Mouse (Mus musculus) MEL-GATA-1-ER (cell line): ENCODE results near the gene Naglu.
A peak's percentile ranks its signal among the peaks of the same experiment; 100 is the strongest.

Experiments
- DNase-seq: peaks from one replicate; pipeline ENCODE4 v3.0.0-alpha.2; 2012; ENCODE audit warnings: low read depth; ENCODE audit errors: extremely low read depth

The Naglu gene

DNA sequence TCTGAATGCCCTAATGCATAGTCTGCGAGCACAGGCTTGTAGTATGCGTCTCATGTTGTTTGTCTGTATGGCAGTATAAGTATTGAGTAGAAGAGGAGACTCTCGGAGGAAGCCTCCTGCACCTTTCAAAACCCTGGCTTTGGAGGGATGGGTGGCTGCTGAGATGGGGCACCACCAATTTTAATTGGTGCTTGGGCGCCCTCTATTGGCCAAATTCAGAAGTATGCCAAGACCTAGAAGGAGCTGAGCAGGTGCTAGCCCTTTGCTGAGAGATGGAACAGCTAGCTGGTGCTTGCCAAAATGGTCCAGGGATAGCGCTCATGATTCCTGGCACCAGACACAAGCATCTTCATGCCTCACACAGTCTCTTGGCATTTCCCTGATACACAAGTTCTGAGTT lies 12.0 kb upstream of the Naglu start:
- no peak for DNase-seq

DNA sequence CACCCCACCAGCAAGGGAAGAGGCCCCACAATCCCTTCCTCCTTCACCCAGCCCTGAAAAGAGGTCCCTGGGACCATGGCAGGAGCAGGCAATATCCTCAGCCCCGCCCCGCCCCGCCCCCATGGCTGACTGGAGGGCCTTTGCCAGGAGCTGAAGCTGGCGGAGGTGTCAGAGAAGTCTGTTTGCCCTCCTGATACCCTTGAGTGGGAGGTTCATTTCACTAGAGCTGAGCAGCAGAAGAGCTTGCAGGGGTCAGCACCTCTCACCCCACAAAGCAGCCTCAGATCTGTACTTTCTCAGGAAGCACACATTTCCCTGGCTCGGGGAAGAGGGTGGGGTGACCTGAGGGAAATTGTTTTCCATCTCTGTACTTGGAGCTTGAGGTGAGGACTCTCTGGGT lies 11.1 kb upstream of the Naglu start:
- DNase-seq: no peak

DNA sequence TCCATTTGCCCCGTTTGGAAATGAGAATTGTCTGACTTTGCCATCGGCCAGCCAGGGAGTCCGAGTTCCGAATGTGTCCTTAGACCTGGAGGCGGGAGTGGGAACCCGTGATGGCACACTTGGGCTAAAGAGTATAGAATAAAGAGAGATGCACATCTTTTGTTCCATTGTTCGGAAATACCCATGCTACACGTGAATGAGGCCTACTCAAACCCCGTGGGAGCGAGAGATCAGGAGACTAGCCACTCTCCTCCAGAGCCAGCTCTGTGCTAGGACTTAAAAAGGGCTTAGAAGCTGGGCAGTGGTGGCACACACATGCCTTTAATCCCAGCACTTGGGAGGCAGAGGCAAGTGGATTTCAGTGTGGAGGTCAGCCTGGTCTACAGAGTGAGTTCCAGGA lies 10.3 kb upstream of the Naglu start:
- DNase-seq: no peak

DNA sequence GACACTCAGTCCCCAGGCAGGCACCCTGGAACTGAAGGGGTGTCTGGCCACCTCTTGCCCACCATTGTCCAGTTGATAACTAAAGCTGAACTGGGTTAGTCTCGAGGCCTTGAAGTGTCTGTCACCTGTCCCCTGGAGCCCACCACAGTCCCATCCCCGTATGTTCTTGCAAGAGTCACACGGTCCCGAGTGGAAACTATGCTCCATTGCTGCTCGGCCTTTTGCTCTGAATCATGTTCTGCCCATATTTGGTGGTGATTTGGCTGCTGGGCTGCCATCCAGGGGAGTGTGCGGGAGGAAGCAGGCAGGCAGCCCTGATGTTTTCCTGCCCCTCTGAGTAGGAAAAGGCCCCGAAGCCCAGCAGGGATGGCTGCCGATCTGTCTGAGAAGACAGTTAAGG lies 9.7 kb upstream of the Naglu start:
- no peak for DNase-seq

DNA sequence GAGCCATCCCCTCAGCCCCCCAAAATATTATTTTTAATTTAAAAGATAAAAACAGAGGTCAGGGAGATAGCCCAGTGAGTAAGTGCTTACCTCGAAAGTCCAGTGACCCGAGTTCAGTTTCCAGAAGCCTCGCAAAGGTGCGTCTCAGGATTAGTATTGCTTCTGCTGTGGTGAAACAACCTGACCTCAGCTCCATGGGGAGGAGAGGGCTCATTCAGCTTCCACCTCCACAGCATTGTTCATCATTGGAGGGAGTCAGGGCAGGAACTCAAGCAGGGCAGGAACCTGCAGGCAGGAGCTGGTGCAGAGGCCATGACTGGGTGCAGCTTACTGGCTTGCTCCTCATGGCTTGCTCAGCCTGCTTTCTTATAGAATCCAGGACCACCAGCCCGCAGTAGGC lies 8.8 kb upstream of the Naglu start:
- DNase-seq: no peak

DNA sequence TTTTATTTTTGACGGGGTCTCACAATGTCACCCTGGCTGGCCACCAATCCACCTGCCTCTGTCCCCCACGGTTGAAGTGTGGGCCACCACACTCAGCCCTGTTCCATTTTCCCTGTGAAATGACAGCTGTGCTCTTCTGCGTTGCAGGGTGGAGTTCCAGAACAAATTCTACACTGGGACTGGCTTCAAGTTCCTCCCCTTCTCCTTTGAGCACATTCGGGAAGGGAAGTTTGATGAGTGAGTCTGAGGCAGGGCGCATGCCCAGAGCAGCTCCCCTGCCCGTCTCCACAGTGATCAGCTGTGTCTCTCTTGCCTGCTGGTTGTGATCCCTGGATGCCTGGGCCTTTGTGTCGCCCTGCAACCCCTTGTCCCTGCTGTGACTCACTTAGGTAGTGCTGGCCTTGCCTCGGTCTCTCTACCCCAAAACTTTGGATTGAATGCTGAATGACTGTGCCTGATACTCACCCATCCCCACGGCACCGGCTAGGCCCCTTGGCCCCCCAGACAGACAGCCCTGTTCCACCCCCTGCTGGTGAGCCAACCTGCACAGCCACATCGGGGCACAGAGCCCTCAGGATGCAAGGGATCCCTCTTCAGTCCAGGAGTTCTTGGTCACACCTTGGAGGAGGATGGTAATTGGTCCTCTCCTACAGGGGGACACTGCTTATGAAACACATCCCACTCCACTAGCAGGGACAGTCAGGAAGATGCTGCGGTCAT lies 7.5 kb upstream of the Naglu start:
- no peak for DNase-seq

DNA sequence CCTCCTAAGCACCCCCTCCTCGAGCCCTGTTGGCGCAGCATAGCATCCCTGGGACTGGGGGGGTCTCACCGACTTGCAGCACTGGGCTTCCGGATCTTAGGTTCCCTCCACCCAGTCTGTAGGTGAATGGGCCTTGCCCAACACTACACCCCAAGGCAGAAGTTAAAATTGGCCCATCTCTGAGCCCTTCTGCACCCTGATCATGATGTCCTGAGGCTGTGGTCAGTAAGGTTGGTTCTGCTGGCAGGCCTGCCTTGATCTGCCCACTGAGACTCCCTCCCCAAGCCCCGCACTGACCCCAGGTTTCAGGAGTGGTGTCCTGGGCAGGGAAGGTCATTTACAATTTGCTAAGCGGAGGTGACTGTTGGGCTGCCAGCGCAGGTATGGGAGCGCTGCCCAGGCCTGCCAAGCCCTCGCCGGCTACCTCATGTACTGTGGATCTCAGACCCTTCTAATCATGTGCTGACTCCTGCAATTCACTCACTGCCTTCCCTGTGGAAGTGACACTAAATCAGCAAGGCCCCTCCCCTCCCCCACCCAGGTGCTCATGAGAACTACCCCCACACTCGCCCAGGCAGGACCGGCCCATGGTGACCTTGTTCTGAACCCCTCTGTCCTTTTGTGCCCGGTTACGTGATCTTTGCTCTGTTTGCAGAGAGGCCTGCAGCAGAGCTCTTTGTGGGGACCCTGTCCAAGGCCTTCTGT lies 6.7 kb upstream of the Naglu start:
- no peak for DNase-seq

DNA sequence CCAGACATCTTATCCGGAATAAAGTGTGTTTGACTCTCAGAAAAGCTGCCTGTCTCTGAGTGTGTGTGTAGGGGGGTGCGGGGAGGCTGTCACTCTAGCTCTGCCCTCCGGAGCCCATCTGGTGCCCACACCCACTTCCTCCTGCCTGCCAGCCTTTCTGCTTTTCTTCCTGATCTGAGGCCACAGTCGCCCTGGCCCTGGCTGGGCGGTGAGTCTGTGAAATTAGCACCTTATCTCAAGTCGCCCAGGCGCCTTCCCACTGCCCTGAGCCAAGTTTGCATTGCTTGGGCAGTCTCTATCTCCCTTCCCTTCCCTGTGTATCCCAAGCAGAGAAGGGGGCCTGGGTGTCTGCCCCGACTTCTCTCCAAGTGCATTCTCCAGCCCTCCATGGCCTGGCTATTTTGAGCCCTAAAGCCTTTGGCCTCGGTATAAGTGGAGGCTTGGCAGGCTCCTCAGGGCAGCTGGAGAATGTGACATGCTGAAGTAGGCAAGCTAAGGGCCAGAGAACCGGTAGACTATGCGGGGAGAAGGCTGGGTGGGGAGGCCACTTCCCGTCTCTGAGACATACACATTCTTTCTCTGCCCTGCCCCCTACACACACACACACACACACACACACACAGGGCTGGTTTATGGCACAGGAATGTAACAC lies 6.0 kb upstream of the Naglu start:
- DNase-seq: peak; percentile 86

DNA sequence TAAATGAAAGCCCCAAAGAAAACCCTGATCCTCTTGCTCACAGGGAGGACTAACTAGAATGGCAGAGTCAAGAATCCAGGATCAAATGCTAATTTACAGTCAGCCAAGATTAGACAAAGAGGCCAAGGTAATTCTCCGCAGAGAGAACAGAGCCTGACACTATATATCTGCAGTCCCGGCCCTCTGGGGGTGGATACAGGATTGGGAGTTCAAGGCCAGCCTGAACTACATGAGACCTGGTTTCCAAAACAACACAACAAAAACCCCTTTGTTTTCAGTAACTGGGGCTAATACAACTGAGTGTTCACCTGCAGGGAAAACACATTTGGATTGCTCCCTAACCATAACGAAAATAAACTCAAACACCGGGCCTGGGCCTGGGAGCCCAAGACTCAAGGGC lies 5.3 kb upstream of the Naglu start:
- no peak for DNase-seq

DNA sequence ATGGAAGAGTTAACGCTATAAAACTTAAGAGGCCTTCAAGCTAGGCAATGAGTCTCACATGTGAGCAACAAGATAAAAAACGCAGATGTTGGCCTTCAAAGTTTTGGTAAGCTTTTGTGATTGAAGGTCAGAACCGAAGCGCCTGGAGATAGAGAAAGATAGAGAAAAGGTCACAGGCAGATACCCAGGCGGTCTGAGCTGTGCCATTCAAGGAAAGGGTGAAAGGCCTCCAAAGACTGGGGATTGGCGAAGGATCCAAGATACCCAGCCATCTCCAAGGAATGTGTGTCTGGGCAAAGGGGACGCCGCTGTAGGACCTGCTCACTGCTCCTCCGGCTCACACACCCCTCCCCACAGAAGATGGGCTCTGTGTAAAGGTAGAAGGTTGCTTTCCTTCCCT lies 4.8 kb upstream of the Naglu start:
- DNase-seq: no peak

DNA sequence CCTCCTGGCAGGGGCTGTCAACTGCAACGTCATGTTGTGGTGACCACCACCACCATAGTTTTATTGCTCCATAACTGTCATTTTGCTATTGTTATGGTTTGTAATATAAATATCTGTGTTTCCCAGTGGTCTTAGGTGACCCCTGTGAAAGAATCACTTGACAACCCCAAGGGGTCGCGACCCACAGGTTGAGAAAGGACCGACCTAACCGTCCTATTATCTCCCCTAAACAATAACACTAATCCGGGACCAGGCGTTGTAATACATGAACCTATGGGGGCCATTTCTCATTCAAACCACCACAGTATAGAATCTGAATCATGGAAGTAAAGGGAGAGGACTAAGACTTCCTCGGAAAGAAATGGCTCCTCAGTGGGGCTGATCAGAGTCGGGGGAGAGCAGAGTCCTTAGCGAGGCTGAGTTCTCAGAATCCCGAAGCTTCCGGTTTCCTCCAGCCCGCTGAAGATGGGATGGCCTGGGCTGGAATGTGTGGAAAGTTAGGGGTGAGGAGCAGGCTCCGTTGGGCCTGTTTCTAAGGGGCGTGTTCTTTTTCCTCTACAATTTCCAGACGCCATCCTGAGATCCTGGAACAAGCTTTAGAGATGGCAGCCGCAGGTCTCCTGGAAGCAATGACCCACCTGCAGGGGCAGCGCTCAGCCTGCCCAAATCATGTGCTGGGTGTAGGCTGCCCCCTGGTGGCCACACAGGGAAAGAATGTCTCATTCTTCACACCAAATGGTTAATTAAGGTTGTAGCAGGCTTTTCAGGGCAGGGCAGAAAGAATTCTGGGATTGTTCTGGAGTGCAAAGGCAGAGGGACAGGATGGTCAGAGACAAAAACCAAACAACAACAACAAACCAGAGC lies 3.0 kb upstream of the Naglu start:
- peak; percentile 54 for DNase-seq

DNA sequence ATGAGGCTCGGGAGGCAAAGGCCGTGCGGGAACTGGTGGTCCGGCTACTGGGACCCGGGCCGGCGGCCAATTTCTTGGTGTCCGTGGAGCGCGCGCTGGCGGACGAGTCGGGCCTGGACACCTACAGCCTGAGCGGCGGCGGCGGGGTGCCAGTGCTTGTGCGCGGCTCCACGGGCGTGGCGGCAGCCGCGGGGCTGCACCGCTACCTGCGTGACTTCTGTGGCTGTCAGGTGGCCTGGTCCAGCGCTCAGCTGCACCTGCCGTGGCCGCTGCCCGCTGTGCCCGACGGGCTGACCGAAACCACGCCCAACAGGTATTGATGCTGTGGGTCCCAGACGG lies 346 bp downstream of the Naglu start:
- DNase-seq: no peak

DNA sequence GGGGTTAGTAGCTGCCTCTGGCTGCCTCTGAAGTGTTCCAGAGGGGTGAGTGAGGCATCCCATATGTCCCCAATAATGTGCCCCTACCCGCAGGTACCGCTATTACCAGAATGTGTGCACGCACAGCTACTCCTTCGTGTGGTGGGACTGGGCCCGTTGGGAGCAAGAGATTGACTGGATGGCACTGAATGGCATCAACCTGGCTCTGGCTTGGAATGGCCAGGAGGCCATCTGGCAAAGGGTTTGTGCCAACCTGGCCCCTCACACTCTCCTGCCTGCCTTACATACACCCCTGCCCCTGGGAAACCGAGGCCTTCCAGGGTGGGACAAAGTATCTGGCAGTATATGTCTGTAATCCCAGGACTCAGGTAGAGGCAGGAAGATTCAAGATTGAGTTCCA lies 1.2 kb downstream of the Naglu start:
- no peak for DNase-seq

DNA sequence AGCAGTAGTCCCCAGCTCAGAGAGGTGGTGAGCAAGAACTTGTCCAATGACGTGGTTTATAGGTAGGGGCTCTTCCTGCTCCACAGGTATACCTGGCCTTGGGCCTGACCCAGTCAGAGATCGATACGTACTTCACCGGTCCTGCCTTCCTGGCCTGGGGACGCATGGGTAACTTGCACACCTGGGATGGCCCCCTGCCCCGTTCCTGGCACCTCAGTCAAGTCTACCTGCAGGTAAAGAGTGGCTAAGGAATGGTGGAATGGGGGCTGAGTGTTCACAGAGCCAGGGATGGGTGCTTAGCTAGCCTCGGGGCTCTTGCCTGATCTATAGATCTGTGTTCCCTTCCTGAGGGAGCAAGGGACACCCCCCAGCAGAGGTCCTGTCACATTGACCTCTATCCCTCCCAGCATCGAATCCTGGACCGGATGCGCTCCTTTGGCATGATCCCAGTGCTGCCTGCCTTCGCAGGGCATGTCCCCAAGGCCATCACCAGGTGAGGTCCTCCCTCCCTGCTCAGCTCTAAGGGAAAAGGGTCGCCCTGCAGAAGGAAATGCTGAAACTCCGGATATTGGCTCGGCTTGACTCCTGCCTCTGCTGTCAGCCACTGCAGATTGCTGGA lies 2.1 kb downstream of the Naglu start:
- DNase-seq: no peak

DNA sequence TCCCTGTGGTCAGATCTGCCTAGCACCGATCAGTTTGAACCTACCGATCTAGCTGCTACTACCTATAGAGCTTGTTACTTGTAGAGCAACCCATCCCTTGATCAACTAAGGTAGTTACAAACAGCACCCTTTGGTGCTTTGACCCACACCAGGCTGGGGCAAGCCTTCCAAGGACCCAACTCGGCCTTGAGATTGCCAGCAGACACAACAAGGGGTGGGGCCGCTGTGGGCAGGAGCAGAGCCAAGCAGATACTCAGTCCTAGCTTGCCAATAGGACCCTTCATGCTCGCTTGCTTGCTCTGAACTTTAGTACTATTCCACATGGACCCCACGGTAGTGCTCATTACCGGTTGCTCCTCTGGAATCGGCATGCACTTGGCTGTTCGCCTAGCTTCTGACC lies 8.3 kb downstream of the Naglu start, which contains the start of gene Hsd17b1:
Gene Hsd17b1, plus strand, starts transcription at position 291 of the 400 bp plus-strand sequence.
- no peak for DNase-seq

DNA sequence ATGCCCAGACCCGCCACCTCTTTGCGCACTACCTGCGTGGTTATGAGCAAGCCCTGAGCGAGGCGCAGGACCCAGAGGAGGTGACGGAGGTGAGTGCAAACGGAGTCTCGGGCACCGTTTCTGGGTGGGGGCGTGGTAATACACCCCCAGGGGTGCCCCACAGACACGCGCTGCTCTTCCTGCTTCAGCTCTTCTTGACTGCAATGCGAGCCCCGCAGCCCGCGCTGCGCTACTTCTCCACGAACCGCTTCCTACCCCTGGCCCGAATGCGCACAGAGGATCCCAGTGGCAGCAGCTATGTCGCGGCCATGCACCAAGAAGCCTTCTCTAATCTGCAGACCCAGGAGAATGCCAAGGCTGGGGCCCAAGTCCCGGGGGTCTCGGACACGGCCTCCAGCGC lies 9.9 kb downstream of the Naglu start:
- DNase-seq: no peak

DNA sequence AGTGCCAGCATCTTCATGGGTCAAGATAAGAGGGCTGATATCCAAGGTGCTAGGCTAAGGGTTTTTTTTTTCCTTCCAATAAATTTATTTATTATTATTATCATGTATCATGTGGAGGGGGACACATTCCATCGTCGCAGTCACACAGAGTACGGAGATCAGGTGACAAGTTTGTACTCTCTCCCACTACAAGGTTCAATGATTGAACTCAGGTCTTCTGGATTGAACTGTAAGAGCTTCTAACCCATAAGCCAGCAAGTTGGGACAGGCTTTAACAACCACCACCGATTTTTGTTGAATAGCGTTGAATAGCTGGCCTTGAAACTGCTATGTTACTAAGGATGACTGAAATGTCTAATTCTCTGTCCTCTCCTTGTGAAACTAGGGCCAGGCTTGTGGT lies 10.6 kb downstream of the Naglu start:
- no peak for DNase-seq

DNA sequence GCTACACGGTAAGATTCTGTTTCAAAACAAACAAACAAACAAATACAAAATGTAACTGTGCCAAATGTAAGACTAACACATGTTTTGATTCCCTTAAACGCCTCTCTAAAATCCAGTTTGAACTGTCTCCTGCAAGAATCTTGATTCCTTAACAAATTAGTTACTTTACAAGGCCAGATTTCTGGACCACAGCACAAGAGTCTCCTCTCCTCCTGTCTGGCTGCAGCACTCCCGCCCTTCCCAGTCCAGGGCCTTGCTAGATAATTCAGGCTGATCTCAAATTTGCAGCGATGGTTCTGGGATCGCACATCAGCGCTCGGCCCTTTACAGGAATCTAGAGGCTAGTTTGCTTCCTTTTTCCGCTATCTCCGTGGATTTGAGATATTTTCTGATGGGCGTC lies 11.8 kb downstream of the Naglu start:
- DNase-seq: no peak

DNA sequence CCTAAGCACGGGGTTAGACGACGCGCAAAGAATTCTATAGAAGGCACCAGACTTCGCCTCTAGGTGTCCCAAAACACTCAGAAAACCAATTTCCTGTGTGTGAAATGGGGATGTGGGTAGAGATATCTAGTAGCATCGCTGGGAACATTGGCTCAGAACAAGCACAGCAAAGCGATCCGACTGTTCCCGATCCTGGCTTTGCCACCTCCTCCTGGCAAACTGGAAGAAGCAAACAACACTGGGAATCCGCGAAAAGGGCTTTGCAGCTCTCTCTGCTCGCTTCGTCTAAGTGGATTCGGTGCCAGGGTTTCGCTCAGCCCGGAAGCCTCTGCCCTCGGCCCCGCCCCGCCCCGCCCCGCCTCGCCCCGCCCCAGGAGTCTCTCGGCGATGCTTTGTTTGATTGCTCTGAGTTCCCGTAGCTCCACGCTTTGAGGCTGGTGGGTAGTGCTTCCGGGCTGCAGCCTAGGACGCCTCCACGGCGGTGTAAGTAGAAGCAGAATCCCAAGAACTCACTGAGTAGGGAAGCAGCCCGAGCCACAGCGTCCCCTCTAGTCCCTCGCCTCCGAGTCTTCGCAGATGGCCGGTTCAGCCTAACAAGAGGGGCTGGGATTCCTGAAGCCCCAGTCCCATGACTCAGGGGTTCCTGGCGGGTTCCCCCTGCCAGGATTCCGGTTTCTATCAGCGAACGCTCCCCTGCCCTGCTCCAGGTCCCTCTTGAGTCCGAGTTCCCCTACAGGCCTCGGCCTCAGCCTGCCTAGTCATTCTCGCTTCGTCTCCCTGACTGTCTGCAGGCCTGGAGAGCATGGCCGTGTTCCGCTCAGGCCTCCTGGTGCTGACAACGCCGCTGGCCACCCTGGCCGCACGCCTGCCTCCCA lies 12.6 kb downstream of the Naglu start, which contains the start of gene Coasy:
Gene Coasy, plus strand, starts transcription at position 358 of the 875 bp plus-strand sequence.
- peak; percentile 82 for DNase-seq

DNA sequence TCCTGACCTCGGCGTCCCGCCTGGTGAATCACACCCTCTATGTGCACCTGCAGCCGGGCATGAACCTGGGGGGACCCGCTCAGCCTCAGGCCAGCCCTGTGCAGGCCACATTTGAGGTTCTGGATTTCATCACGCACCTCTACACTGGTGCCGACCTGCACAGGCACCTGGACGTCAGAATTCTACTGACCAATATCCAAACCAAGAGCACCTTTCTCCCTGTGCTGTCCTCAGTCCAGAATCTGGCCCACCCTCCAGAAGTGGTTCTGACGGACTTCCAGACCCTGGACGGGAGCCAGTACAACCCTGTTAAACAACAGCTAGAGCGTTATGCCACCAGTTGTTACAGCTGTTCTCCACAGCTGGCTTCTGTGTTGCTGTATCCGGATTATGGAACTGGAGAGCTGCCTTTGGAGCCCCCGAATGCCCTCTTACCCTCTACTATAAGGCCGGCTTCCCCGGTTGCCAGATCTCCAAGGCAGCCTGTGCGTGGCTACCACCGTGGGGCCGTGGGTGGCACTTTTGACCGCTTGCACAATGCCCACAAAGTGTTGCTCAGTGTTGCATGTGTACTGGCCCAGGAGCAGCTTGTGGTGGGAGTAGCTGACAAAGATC lies 13.4 kb downstream of the Naglu start:
- DNase-seq: no peak
